Mouse (Mus musculus): ENCODE results near the gene Actr10.

DNA sequence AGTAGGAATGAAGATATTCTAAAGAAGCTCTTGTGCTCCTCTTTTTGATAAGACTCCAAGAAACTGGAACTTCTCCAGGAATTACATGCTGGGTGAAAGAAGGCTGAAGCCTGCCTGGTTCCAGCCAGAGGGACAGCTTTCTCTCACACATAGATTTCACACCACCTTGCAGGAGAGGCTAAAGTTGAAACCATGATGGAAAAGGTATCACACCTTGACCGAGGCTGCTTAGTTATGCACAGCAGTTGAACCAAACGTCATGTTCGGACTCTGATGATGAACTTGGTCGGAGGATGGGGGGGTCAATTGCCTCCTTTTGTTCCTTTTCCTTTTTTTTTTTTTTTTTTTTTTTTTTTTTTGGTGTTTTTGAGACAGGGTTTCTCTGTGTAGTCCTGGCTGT, 36.2 kb downstream of the Actr10 start:
- no peak for TF ChIP-seq CTCF (conservative IDR thresholded peaks at IDR 0.05 in 1 of 2, IDR thresholded peaks at IDR 0.05 in 1 of 2; ENCODE audit: low read depth in 2 of 2, low read length in 2 of 2)
- no peak for TF ChIP-seq TCF12 (IDR thresholded peaks at IDR 0.05; ENCODE audit: low read depth, low read length)
- TF ChIP-seq HCFC1 (IDR thresholded peaks at IDR 0.05; ENCODE audit: low read depth, low read length) = no peak
